Mouse (Mus musculus) midbrain, embryonic 16.5 days (tissue): ENCODE measurements around the gene Psip1. TPM values are rescaled to one million over a fixed set of nuclear protein-coding genes. Genes with fewer than 3 reads are reported as not detected.
"Not testable (repeated sequence)": the region's sequence is repeated elsewhere in the genome, so short reads cannot be mapped to it uniquely, and the experiment has no call there.

Experiments
- ATAC-seq: fragments of 200-750 bp; cut with Nextera tagmentation; 2 replicates; pipeline ENCODE4 v1.8.0; 2017; ENCODE audit warnings: moderate TSS enrichment
- H3K27ac ChIP-seq: fragments of 300-500 bp; sonication (generic); 2 replicates; pipeline ENCODE4 v1.5.1; 2014; ENCODE audit warnings: mild to moderate bottlenecking, low read length, mixed read lengths
- H3K27me3 ChIP-seq: fragments of 300-500 bp; sonication (generic); 2 replicates; pipeline ENCODE4 v1.6.1; 2014; ENCODE audit warnings: low read depth, low read length, mixed read lengths; ENCODE audit not compliant: control insufficient read depth, insufficient read depth
- H3K36me3 ChIP-seq: fragments of 300-500 bp; sonication (generic); 2 replicates; pipeline ENCODE4 v1.6.1; 2014; ENCODE audit warnings: mild to moderate bottlenecking, low read length, moderate library complexity, mixed read lengths; ENCODE audit not compliant: control insufficient read depth, insufficient read depth
- H3K4me1 ChIP-seq: fragments of 300-500 bp; sonication (generic); 2 replicates; pipeline ENCODE4 v1.6.1; 2014; ENCODE audit warnings: mild to moderate bottlenecking, low read length, mixed read lengths; ENCODE audit not compliant: control insufficient read depth, insufficient read depth
- H3K4me2 ChIP-seq: fragments of 300-500 bp; sonication (generic); 2 replicates; pipeline ENCODE4 v1.6.1; 2014; ENCODE audit warnings: mild to moderate bottlenecking, low read length, mixed read lengths
- H3K4me3 ChIP-seq: fragments of 300-500 bp; sonication (generic); 2 replicates; pipeline ENCODE4 v1.5.1; 2014; ENCODE audit warnings: low read depth, mild to moderate bottlenecking, low read length, moderate library complexity, mixed read lengths
- H3K9ac ChIP-seq: fragments of 300-500 bp; sonication (generic); 2 replicates; pipeline ENCODE4 v1.6.1; 2014; ENCODE audit warnings: low read depth, low read length, mixed read lengths
- H3K9me3 ChIP-seq: fragments of 300-500 bp; sonication (generic); replicated peaks from 2 replicates; pipeline ENCODE4 v1.6.1; 2014; ENCODE audit warnings: mild to moderate bottlenecking, low read length, mixed read lengths; ENCODE audit not compliant: control insufficient read depth, poor library complexity, severe bottlenecking
- WGBS: fragments of 180-500 bp; shearing (Covaris S2); extraction: QIAGEN DNeasy Blood & Tissue Kit; methylation state at CpG from one replicate; pipeline ENCODE4 v1.1.7; 2014; 5-methylcytosine and 5-hydroxymethylcytosine counted together
- polyA plus RNA-seq: library from polyadenylated mRNA; unstranded; fragments of >200 nt; fragmentation: Nextera tagmentation; extraction: Ambion mirVana; gene quantifications from 2 replicates; pipeline ENCODE4 v1.2.1, GENCODE M21; 2015

The Psip1 gene
- 284 and 290 TPM in 2 replicates for polyA plus RNA-seq

GRCm38 (mm10) chr4:83486117-83486901 lies at the start of gene Psip1:
Psip1 (minus strand) TSS chr4:83486459.
- Histone ChIP-seq H3K4me2 (peak within 1 kb of the TSS; percentile 68), H3K27ac (peak within 1 kb of the TSS; percentile 99), H3K27me3 (no peaks in the 10 kb centered on the region), H3K36me3 (peaks cover 5% of the 10 kb centered on the region), H3K4me1 (peaks cover 30% of the 10 kb centered on the region), H3K9ac (peak within 1 kb of the TSS; percentile 93), H3K9me3 (no peaks in the 10 kb centered on the region), H3K4me3 (peak within 1 kb of the TSS; percentile 90)
- WGBS: 0% methylated on average over 21 of the region's 86 CpGs
- peak; percentile 96 for ATAC-seq

GRCm38 (mm10) chr4:83534024-83534423 lies 47.8 kb upstream of the Psip1 start:
- no peak for ATAC-seq
- Histone ChIP-seq H3K9ac (no peak overlapping the region), H3K4me3 (no peak overlapping the region), H3K27ac (no peak overlapping the region), H3K36me3 (no peaks in the 10 kb centered on the region), H3K27me3 (no peaks in the 10 kb centered on the region), H3K9me3 (no peaks in the 10 kb centered on the region), H3K4me1 (no peaks in the 10 kb centered on the region), H3K4me2 (no peak overlapping the region)
- WGBS: 88% methylated on average over 7 of the region's 7 CpGs

- Histone ChIP-seq H3K36me3 (no peaks in the 10 kb centered on the region), H3K27me3 (no peaks in the 10 kb centered on the region), H3K4me3 (no peak overlapping the region), H3K4me1 (no peaks in the 10 kb centered on the region), H3K4me2 (no peak overlapping the region), H3K27ac (no peak overlapping the region), H3K9ac (no peak overlapping the region), H3K9me3 (no peaks in the 10 kb centered on the region)
- no peak for ATAC-seq
- 81% methylated on average over 9 of the region's 9 CpGs for WGBS
Observed at GRCm38 (mm10) chr4:83533168-83533911, 47.1 kb upstream of the Psip1 start.

GRCm38 (mm10) chr4:83530060-83530459 lies 43.8 kb upstream of the Psip1 start:
- not testable (repeated sequence) for H3K27ac ChIP-seq, H3K4me1 ChIP-seq, H3K9me3 ChIP-seq, ATAC-seq, H3K36me3 ChIP-seq, H3K4me2 ChIP-seq, H3K27me3 ChIP-seq, H3K4me3 ChIP-seq, H3K9ac ChIP-seq
- 92% methylated on average over 4 of the region's 4 CpGs for WGBS

- H3K27ac ChIP-seq: no peak overlapping the region
- no peaks in the 10 kb centered on the region for H3K27me3 ChIP-seq
- no peak for ATAC-seq
- no peak overlapping the region for H3K4me3 ChIP-seq
- peaks cover 18% of the 10 kb centered on the region for H3K4me1 ChIP-seq
- no peak overlapping the region for H3K9ac ChIP-seq
- H3K36me3 ChIP-seq: no peaks in the 10 kb centered on the region
- no peak overlapping the region for H3K4me2 ChIP-seq
- no peaks in the 10 kb centered on the region for H3K9me3 ChIP-seq
Observed at GRCm38 (mm10) chr4:83527921-83528320, 41.7 kb upstream of the Psip1 start.

GRCm38 (mm10) chr4:83526988-83527334 lies 40.7 kb upstream of the Psip1 start:
- Histone ChIP-seq H3K9ac (no peak overlapping the region), H3K27ac (no peak overlapping the region), H3K4me1 (peaks cover 18% of the 10 kb centered on the region), H3K4me3 (no peak overlapping the region), H3K9me3 (no peaks in the 10 kb centered on the region), H3K27me3 (no peaks in the 10 kb centered on the region), H3K36me3 (no peaks in the 10 kb centered on the region), H3K4me2 (no peak overlapping the region)
- whole genome bisulfite sequencing: 65% methylated on average over 6 of the region's 6 CpGs
- ATAC-seq: no peak

- Histone ChIP-seq H3K9me3 (no peaks in the 10 kb centered on the region), H3K27ac (no peak overlapping the region), H3K9ac (peak overlapping the region; percentile 75; the same call in 1 of the 2 replicates), H3K4me2 (peak overlapping the region; percentile 71), H3K4me1 (peaks cover 18% of the 10 kb centered on the region), H3K36me3 (no peaks in the 10 kb centered on the region), H3K4me3 (peak overlapping the region; percentile 67), H3K27me3 (no peaks in the 10 kb centered on the region)
- WGBS: 3% methylated on average over 13 of the region's 13 CpGs
- no peak for ATAC-seq
Observed at GRCm38 (mm10) chr4:83526270-83526987, 40.2 kb upstream of the Psip1 start.

- H3K4me2 ChIP-seq: peak overlapping the region; percentile 71
- H3K27me3 ChIP-seq: no peaks in the 10 kb centered on the region
- peak overlapping the region; percentile 100 for H3K27ac ChIP-seq
- peaks cover 18% of the 10 kb centered on the region for H3K4me1 ChIP-seq
- no peaks in the 10 kb centered on the region for H3K9me3 ChIP-seq
- H3K4me3 ChIP-seq: peak overlapping the region; percentile 67
- H3K9ac ChIP-seq: peak overlapping the region; percentile 75
- H3K36me3 ChIP-seq: no peaks in the 10 kb centered on the region
- 2% methylated on average over 18 of the region's 18 CpGs for WGBS
- peak; percentile 83 for ATAC-seq
Observed at GRCm38 (mm10) chr4:83525690-83526055, 39.4 kb upstream of the Psip1 start.
